Mouse (Mus musculus) MEL (cell line): Measurements from ENCODE around the gene Spns2.

ENCODE experiments used
- CTCF ChIP-seq, 3 experiments: IDR thresholded peaks in 2 of 3; conservative IDR thresholded peaks in 1 of 3; 2 replicates each; pipeline ENCODE4 v1.5.1; 2011 to 2012; ENCODE audit warnings: low read length in 3 of 3, low read depth in 2 of 3, mild to moderate bottlenecking in 2 of 3, improper control_type of control experiment in 1 of 3, inconsistent platforms in 1 of 3, mixed read lengths in 1 of 3, moderate library complexity in 1 of 3; ENCODE audit not compliant: control insufficient read depth in 1 of 3, insufficient read depth in 1 of 3, poor library complexity in 1 of 3, severe bottlenecking in 1 of 3
- E2F4 ChIP-seq: IDR thresholded peaks from 2 replicates; pipeline ENCODE4 v1.6.1; 2011; ENCODE audit warnings: low read depth, low read length, improper control_type of control experiment, borderline replicate concordance
- ELF1 ChIP-seq: IDR thresholded peaks from 2 replicates; pipeline ENCODE4 v1.6.1; 2014; ENCODE audit warnings: low read depth, mild to moderate bottlenecking, inconsistent platforms, low read length, improper control_type of control experiment, moderate library complexity
- KAT2A ChIP-seq: conservative IDR thresholded peaks from 2 replicates; pipeline ENCODE4 v1.6.1; 2012; ENCODE audit warnings: low read depth, low read length, improper control_type of control experiment, inconsistent platforms
- MYC ChIP-seq: IDR thresholded peaks from 2 replicates; pipeline ENCODE4 v1.6.1; 2011; ENCODE audit warnings: low read depth, mild to moderate bottlenecking, low read length, improper control_type of control experiment, moderate library complexity
- POLR2A ChIP-seq, 2 experiments: IDR thresholded peaks; 2 replicates each; pipeline ENCODE4 v1.6.1; 2011 to 2012; ENCODE audit warnings: low read length in 2 of 2, mild to moderate bottlenecking in 2 of 2, control low read depth in 1 of 2, improper control_type of control experiment in 1 of 2, low read depth in 1 of 2, moderate library complexity in 1 of 2; ENCODE audit not compliant: control insufficient read depth in 1 of 2, insufficient read depth in 1 of 2, poor library complexity in 1 of 2
- TBP ChIP-seq: IDR thresholded peaks from 2 replicates; pipeline ENCODE4 v1.8.0; 2011; ENCODE audit warnings: low read depth, low read length, improper control_type of control experiment
- UBTF ChIP-seq: IDR thresholded peaks from 2 replicates; pipeline ENCODE4 v1.6.1; 2012; ENCODE audit warnings: low read depth, mild to moderate bottlenecking, inconsistent platforms, low read length, improper control_type of control experiment, moderate library complexity, borderline replicate concordance; ENCODE audit not compliant: insufficient read depth
- USF2 ChIP-seq, 2 experiments: IDR thresholded peaks; 2 replicates each; pipeline ENCODE4 v1.6.1; 2011 to 2012; ENCODE audit warnings: improper control_type of control experiment in 2 of 2, low read length in 2 of 2, borderline replicate concordance in 1 of 2, inconsistent platforms in 1 of 2, low read depth in 1 of 2, mild to moderate bottlenecking in 1 of 2; ENCODE audit not compliant: insufficient read depth in 1 of 2

DNA sequence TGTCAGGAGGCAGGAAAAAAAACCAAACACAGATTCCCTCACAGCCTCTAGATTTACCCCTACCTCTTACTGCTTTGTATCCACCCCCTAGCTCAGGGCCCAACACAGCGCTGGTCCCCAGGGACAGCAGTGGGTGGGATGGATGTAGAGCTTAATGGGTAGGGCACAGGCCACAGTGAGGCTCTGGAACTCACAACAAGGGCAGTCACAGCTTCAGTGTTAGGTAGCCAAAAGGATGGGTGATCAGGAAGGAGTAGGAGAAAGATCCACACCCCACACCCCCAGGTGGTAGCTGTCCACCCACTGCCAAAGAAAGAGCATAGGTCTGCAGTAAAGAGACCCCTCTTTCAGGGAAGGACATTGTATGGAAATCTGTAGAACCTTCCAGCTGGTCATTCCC, 12.1 kb downstream of the Spns2 start:
- TF ChIP-seq TBP (no peak), ELF1 (no peak), MYC (no peak), E2F4 (no peak), USF2 (IDR thresholded peaks at IDR 0.05; ENCODE audit: borderline replicate concordance in 1 of 2, insufficient read depth in 1 of 2, low read depth in 1 of 2, low read length in 2 of 2) (no peak), CTCF (IDR thresholded peaks at IDR 0.05 in 2 of 3, conservative IDR thresholded peaks at IDR 0.05 in 1 of 3; ENCODE audit: control insufficient read depth in 1 of 3, insufficient read depth in 1 of 3, low read depth in 2 of 3, low read length in 3 of 3, poor library complexity in 1 of 3, severe bottlenecking in 1 of 3) (no peak), POLR2A (IDR thresholded peaks at IDR 0.05; ENCODE audit: control insufficient read depth in 1 of 2, insufficient read depth in 1 of 2, low read depth in 1 of 2, low read length in 2 of 2, poor library complexity in 1 of 2) (no peak), KAT2A (no peak), UBTF (no peak)
